Mouse (Mus musculus): Measurements from ENCODE around the gene Csf2ra.
"Not testable (repeated sequence)": the region's sequence is repeated elsewhere in the genome, so short reads cannot be mapped to it uniquely, and the experiment has no call there.

Gene Csf2ra

GRCm38 (mm10) chr19:61227941-61228701 is at the start of gene Csf2ra:
Gene Csf2ra, minus strand, starts transcription at chr19:61228429.
- DNase-seq (ENCODE audit: inconsistent ontology term), result peak; percentile 2

GRCm38 (mm10) chr19:61275446-61275845 is 47.2 kb upstream of the Csf2ra start:
- peak; percentile 91 for DNase-seq (ENCODE audit: inconsistent ontology term)

- not testable (repeated sequence) for DNase-seq (ENCODE audit: inconsistent ontology term)
Observed at GRCm38 (mm10) chr19:61269141-61269540, 40.9 kb upstream of the Csf2ra start.

GRCm38 (mm10) chr19:61267141-61267540 is 38.9 kb upstream of the Csf2ra start:
- DNase-seq (ENCODE audit: inconsistent ontology term), result no peak

GRCm38 (mm10) chr19:61266651-61267050 is 38.4 kb upstream of the Csf2ra start:
- DNase-seq (ENCODE audit: inconsistent ontology term), result peak; percentile 98

GRCm38 (mm10) chr19:61266246-61266615 is 38.0 kb upstream of the Csf2ra start:
- DNase-seq (ENCODE audit: inconsistent ontology term), result peak; percentile 53

- DNase-seq (ENCODE audit: inconsistent ontology term), result peak; percentile 85
Observed at GRCm38 (mm10) chr19:61265349-61266245, 37.4 kb upstream of the Csf2ra start.

- no peak for DNase-seq (ENCODE audit: inconsistent ontology term)
Observed at GRCm38 (mm10) chr19:61264933-61265332, 36.7 kb upstream of the Csf2ra start.

GRCm38 (mm10) chr19:61264227-61264626 is 36.0 kb upstream of the Csf2ra start:
- DNase-seq (ENCODE audit: inconsistent ontology term), result no peak

GRCm38 (mm10) chr19:61261241-61261640 is 33.0 kb upstream of the Csf2ra start:
- no peak for DNase-seq (ENCODE audit: inconsistent ontology term)

GRCm38 (mm10) chr19:61257733-61258132 is 29.5 kb upstream of the Csf2ra start:
- no peak for DNase-seq (ENCODE audit: inconsistent ontology term)

- no peak for DNase-seq (ENCODE audit: inconsistent ontology term)
Observed at GRCm38 (mm10) chr19:61256166-61256887, 28.1 kb upstream of the Csf2ra start.

GRCm38 (mm10) chr19:61247334-61247733 is 19.1 kb upstream of the Csf2ra start:
- DNase-seq (ENCODE audit: inconsistent ontology term), result not testable (repeated sequence)

- DNase-seq (ENCODE audit: inconsistent ontology term), result no peak
Observed at GRCm38 (mm10) chr19:61244721-61245436, 16.6 kb upstream of the Csf2ra start.

GRCm38 (mm10) chr19:61237967-61238366 is 9.7 kb upstream of the Csf2ra start:
- no peak for DNase-seq (ENCODE audit: inconsistent ontology term)

GRCm38 (mm10) chr19:61234532-61234931 is 6.3 kb upstream of the Csf2ra start:
- DNase-seq (ENCODE audit: inconsistent ontology term), result no peak

GRCm38 (mm10) chr19:61226928-61227854 is 1.0 kb downstream of the Csf2ra start:
- peak; percentile 99 for DNase-seq (ENCODE audit: inconsistent ontology term)

GRCm38 (mm10) chr19:61226401-61226927 is 1.8 kb downstream of the Csf2ra start:
- no peak for DNase-seq (ENCODE audit: inconsistent ontology term)

GRCm38 (mm10) chr19:61225526-61226400 is 2.5 kb downstream of the Csf2ra start:
- peak; percentile 96 for DNase-seq (ENCODE audit: inconsistent ontology term)

Measured in Muller cell, postnatal 12 days (primary cell).